Mouse (Mus musculus) stomach, embryonic 16.5 days (tissue): ENCODE data around the gene Exoc8. TPM values are rescaled to one million over a fixed set of nuclear protein-coding genes. Genes with fewer than 3 reads are reported as not detected.
A peak's percentile ranks its signal among the peaks of the same experiment; 100 is the strongest.

Experiments used
- ATAC-seq: fragments of 200-750 bp; cut with Nextera tagmentation; 2 replicates; pipeline ENCODE4 v1.8.0; 2017; ENCODE audit warnings: moderate number of reproducible peaks, moderate TSS enrichment; ENCODE audit not compliant: insufficient read depth, low FRiP score
- H3K27ac ChIP-seq: fragments of 300-500 bp; sonication (generic); 2 replicates; pipeline ENCODE4 v1.5.1; 2014; ENCODE audit warnings: low read length
- H3K27me3 ChIP-seq: fragments of 300-500 bp; sonication (generic); 2 replicates; pipeline ENCODE4 v1.6.1; 2014; ENCODE audit warnings: low read length, control low read depth, mixed read lengths; ENCODE audit not compliant: control insufficient read depth, insufficient read depth
- H3K36me3 ChIP-seq: fragments of 300-500 bp; sonication (generic); 2 replicates; pipeline ENCODE4 v1.6.1; 2014; ENCODE audit warnings: low read length; ENCODE audit not compliant: control insufficient read depth, insufficient read depth
- H3K4me1 ChIP-seq: fragments of 300-500 bp; sonication (generic); 2 replicates; pipeline ENCODE4 v1.6.1; 2014; ENCODE audit warnings: low read length, control low read depth, mixed read lengths; ENCODE audit not compliant: control insufficient read depth, insufficient read depth
- H3K4me2 ChIP-seq: fragments of 300-500 bp; sonication (generic); 2 replicates; pipeline ENCODE4 v1.6.1; 2014; ENCODE audit warnings: low read depth, low read length, mixed read lengths
- H3K4me3 ChIP-seq: fragments of 300-500 bp; sonication (generic); replicated peaks from 2 replicates; pipeline ENCODE4 v1.5.1; 2014; ENCODE audit warnings: mild to moderate bottlenecking, low read length
- H3K9ac ChIP-seq: fragments of 300-500 bp; sonication (generic); 2 replicates; pipeline ENCODE4 v1.6.1; 2014; ENCODE audit warnings: low read length
- H3K9me3 ChIP-seq: fragments of 300-500 bp; sonication (generic); replicated peaks from 2 replicates; pipeline ENCODE4 v1.6.1; 2016; ENCODE audit warnings: low read length, control low read depth; ENCODE audit not compliant: control insufficient read depth
- WGBS: fragments of 180-500 bp; shearing (Covaris S2); extraction: QIAGEN DNeasy Blood & Tissue Kit; methylation state at CpG from one replicate; pipeline ENCODE4 v1.1.7; 2014; 5-methylcytosine and 5-hydroxymethylcytosine counted together
- polyA plus RNA-seq: library from polyadenylated mRNA; unstranded; fragments of >200 nt; fragmentation: Nextera tagmentation; extraction: Ambion mirVana; gene quantifications from 2 replicates; pipeline ENCODE4 v1.2.1, GENCODE M21; 2015

Exoc8 gene
- polyA plus RNA-seq, 1 experiment from 2014 or later: 6.0 TPM

- Histone ChIP-seq H3K4me1 (peaks cover 7% of the 10 kb centered on the region; the same call in 1 of the 2 replicates), H3K36me3 (no peaks in the 10 kb centered on the region), H3K27ac (no peak overlapping the region), H3K4me3 (no peak overlapping the region), H3K27me3 (no peaks in the 10 kb centered on the region), H3K9ac (no peak overlapping the region), H3K4me2 (no peak overlapping the region), H3K9me3 (no peaks in the 10 kb centered on the region)
- WGBS: 76% methylated on average over 11 of the region's 11 CpGs
- no peak for ATAC-seq
These were observed 31.5 kb upstream of the Exoc8 start for GRCm38 (mm10) chr8:124929006-124929405.

- ATAC-seq: peak; percentile 79
- 34% methylated on average over 10 of the region's 10 CpGs for WGBS
These were observed 28.9 kb upstream of the Exoc8 start for GRCm38 (mm10) chr8:124926351-124926771.

DNA sequence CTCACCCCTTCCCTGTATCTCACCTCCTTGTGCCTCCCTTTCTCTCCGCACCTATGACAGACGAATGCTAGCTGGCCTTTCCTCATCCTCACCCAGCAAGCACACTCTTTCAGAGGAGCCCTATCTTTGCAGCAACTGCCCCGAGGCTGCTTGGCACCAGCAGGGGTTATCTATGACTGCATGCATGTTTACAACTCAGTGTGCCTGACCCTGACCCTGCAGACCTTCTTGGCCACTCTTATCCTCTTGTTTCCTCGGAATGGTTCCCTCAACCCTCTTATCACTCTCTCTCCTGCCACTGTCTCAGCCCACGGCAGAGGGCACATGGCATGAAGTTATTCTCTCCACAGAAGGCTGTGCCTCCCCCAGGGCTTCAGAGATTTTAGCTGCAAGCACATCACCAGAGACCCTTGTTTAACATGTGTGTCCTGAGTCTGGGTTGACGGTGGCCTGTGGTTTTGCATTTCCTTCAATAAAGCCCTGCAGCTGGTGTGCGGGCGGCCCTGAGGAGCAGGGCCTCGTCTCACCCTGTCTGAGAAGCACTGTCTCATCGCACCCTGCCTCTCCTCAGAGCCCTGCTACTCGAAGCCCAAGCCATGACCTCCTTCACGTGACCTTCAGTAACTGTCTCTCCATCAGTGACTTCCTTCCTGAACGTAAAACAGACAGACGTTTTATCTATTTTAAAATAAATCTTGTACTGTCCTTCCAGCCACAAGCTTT is 28.2 kb upstream of the Exoc8 start:
- H3K27me3 ChIP-seq: no peaks in the 10 kb centered on the region
- no peak overlapping the region for H3K9ac ChIP-seq
- H3K36me3 ChIP-seq: no peaks in the 10 kb centered on the region

More at GRCm38 (mm10) chr8:124926351-124926771, 28.9 kb upstream of the Exoc8 start:
- Histone ChIP-seq H3K9ac (no peak overlapping the region), H3K27ac (peak overlapping the region; percentile 54), H3K4me1 (peaks cover 22% of the 10 kb centered on the region), H3K4me2 (no peak overlapping the region), H3K36me3 (no peaks in the 10 kb centered on the region), H3K4me3 (no peak overlapping the region), H3K27me3 (no peaks in the 10 kb centered on the region), H3K9me3 (no peaks in the 10 kb centered on the region)

DNA sequence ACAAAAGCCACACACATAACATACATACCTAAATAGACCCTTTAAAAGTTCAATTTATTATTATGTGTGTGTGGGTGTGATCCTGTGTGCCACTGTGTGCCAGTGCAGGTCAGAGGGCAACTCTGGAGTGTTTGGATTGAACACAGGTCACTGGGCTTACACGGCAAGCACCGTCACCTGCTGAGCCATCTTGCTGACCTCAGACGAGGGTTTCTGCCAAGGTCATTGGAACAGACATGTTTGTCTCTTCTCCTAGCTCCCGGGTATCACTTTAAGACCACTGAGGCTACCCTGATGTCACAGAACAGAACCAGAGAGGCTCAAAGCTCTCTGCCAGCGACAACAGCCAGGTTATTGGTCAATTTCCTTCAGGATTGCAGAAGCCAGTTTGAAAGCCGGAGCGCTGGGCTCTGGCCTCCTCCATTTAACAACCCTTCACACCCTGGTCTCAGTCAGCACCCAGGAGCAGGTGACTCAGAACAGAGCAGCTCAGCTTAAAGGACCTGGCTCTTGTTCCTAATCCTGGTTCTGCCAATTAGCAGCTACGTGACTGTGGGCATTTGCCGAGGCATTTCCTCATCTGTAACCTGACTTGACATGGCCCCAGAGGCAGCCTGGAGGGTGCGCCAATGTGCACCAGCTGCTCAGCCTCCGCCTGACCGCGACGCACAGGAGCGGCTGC is 26.6 kb upstream of the Exoc8 start:
- WGBS: 86% methylated on average over 15 of the region's 15 CpGs
- H3K27ac ChIP-seq: no peak overlapping the region

More for the DNA sequence above, 28.2 kb upstream of the Exoc8 start:
- no peak overlapping the region for H3K4me2 ChIP-seq
- ATAC-seq: no peak
- peak overlapping the region; percentile 54; the same call in 1 of the 2 replicates for H3K27ac ChIP-seq
- WGBS: 54% methylated on average over 14 of the region's 14 CpGs
- H3K4me3 ChIP-seq: no peak overlapping the region
- no peaks in the 10 kb centered on the region for H3K9me3 ChIP-seq
- H3K4me1 ChIP-seq: peaks cover 27% of the 10 kb centered on the region

GRCm38 (mm10) chr8:124922490-124923089 is 25.1 kb upstream of the Exoc8 start:
- no peak for ATAC-seq
- H3K36me3 ChIP-seq: no peaks in the 10 kb centered on the region
- no peak overlapping the region for H3K27ac ChIP-seq
- H3K27me3 ChIP-seq: no peaks in the 10 kb centered on the region
- WGBS: 74% methylated on average over 11 of the region's 11 CpGs
- H3K9me3 ChIP-seq: no peaks in the 10 kb centered on the region
- H3K4me3 ChIP-seq: no peak overlapping the region
- no peak overlapping the region for H3K4me2 ChIP-seq
- H3K9ac ChIP-seq: no peak overlapping the region
- H3K4me1 ChIP-seq: peaks cover 31% of the 10 kb centered on the region

More for the DNA sequence above, 26.6 kb upstream of the Exoc8 start:
- Histone ChIP-seq H3K27me3 (no peaks in the 10 kb centered on the region), H3K9me3 (no peaks in the 10 kb centered on the region), H3K4me2 (no peak overlapping the region), H3K36me3 (no peaks in the 10 kb centered on the region), H3K4me3 (no peak overlapping the region), H3K4me1 (peaks cover 31% of the 10 kb centered on the region), H3K9ac (no peak overlapping the region)
- ATAC-seq: no peak

DNA sequence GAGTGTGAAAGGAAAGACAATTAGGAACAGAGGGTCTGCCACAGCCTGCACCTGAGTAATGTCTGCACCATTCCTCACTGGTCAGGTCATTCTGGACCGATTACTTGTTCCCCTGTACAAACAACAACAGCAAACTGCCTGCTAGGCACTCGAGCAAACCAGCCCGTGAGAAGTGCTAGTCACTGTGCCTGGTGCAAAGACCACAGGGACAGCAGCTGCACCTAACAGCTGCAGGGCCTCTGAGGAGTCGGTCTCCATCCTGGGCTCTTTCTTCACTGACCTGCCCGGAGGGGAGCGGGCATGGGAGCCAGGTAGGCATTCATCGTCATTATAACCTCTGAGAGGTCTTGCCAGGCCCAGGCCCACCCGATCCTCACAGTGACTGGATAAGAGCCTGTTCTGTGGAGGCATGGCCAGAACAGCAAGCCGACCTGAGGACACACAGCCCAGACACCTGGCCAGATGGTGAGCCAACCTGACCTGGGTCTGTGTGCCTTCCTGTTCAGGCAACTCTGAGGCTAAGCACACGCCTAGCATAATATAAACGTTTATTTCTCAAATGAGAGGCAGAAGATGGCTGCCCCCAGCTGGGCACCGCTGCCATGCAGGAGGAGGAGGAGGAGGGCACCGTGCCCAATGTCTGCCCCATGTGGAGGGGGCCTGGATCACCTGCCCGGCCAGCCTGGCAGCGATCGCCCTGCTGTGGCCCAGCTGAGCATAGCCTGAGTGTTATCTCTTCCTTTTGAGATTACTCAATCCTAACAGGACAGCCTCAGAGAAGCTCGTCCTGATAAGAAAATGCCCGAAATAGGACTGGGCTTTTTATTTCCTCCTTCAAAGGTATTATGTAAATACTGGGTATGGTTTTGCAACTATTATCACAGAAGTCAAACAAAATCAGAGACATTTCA is 24.1 kb upstream of the Exoc8 start:
- no peak overlapping the region for H3K27ac ChIP-seq
- ATAC-seq: 0 out of 2 replicates have a peak, but pooled peaks have one; percentile 27
- no peak overlapping the region for H3K4me3 ChIP-seq
- H3K36me3 ChIP-seq: no peaks in the 10 kb centered on the region
- H3K4me1 ChIP-seq: peaks cover 27% of the 10 kb centered on the region
- WGBS: 46% methylated on average over 18 of the region's 18 CpGs
- peak overlapping the region; percentile 14; the same call in 1 of the 2 replicates for H3K4me2 ChIP-seq
- H3K9ac ChIP-seq: no peak overlapping the region
- H3K9me3 ChIP-seq: no peaks in the 10 kb centered on the region
- H3K27me3 ChIP-seq: no peaks in the 10 kb centered on the region

DNA sequence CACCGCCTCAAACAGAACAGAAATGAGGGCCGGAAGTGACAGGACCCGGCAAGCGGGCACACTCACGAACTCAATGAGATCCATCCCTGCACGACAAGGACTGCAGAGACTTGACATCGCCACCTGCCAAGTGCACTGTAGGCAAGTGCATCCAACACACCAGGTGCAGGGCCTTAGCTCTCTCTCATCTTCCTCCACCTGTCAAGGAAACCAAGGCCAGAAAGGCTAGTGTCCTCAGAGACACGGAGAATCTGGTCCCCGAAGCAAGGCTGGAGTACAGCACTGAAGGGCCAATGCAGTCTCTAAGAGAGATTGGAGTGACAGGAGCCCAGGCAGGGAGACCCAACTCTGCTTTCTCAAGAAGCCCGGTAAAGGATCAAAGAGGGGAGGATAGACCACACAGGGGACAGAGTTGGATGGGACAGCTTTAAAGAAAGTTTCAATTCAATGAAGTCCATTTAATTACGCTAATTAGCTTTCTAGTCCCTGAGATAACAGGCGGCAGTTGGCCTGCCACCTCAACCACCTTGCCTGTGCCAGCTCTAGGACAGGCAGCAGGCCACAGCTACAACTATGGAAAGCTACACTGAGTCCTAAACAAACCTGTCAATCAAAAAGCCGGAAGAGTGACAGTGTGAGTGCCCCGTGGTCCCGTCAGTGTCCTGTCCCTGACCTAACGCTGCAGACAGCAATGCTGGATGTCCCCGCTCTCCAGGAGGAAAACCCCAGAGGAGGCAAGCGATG is 20.4 kb upstream of the Exoc8 start:
- H3K4me3 ChIP-seq: no peak overlapping the region
- no peak for ATAC-seq
- no peak overlapping the region for H3K9ac ChIP-seq
- H3K36me3 ChIP-seq: peaks cover 16% of the 10 kb centered on the region
- WGBS: 81% methylated on average over 18 of the region's 18 CpGs
- no peak overlapping the region for H3K4me2 ChIP-seq
- no peaks in the 10 kb centered on the region for H3K27me3 ChIP-seq
- peaks cover 24% of the 10 kb centered on the region for H3K4me1 ChIP-seq
- H3K9me3 ChIP-seq: 0 out of 2 replicates have a peak, but pooled peaks cover 4% of the 10 kb centered on the region
- no peak overlapping the region for H3K27ac ChIP-seq

DNA sequence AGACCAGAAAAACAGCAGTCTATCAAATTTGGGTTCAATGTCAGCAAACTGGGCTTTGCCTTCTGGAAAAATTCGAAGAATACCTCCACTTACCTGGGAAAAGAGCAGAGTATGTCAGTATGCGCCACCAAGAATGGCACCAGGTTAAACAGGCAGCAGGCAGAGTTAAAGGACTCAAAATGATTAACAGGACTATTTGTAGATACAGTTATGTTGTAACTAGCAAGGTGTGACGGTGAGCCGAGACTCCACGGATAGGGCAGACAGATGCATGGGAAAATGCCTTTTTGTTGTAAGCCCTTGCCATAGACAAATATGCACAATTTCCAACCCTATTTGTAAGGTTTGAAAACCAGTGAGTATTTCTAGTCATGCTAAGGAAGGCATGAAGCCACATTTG is 16.6 kb upstream of the Exoc8 start:
- no peak for ATAC-seq
- Histone ChIP-seq H3K4me2 (no peak overlapping the region), H3K27ac (no peak overlapping the region), H3K4me1 (no peaks in the 10 kb centered on the region), H3K27me3 (no peaks in the 10 kb centered on the region), H3K9ac (no peak overlapping the region), H3K4me3 (no peak overlapping the region), H3K36me3 (peaks cover 21% of the 10 kb centered on the region), H3K9me3 (0 out of 2 replicates have a peak, but pooled peaks cover 4% of the 10 kb centered on the region)
- 98% methylated on average over 5 of the region's 5 CpGs for WGBS
